8 mouse cellular contexts compared by ENCODE assay signal in the genomic region with DNA sequence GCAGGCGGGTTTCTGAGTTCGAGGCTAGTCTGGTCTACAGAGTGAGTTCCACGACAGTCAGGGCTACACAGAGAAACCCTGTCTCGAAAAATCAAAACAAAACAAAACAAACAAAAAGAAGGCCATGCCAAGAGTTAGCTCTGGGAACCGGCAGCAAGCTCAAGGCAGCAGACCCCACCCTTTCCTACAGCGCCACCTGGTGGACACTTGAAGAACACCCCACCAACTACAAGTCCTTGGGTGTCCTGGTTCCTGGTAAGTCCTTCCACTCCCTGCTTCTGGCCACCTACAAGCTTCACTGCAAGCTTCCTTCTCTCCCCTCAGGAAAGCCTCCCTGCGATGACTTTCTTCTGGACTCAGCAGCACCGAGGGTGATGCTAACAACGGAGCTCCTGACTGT. TPM values are rescaled to one million over a fixed set of nuclear protein-coding genes. Genes with fewer than 3 reads are reported as not detected.
A peak's percentile ranks its signal among the peaks of the same experiment; 100 is the strongest.
DNase-seq lines count a peak whose midpoint lies in the region; ATAC-seq and TF ChIP-seq lines count a peak whose summit lies in the region.
"Had no signal": no experiment of that assay in that cellular context is flagged by ENCODE, and none has a peak within 500 bp of the region (broad histone marks: within the 10 kb centered on the region; RNA-seq: fewer than 3 reads in every experiment).

No protein-coding gene starts in this region.

- no peak for TF ChIP-seq EP300 in ES-Bruce4 (IDR thresholded peaks at IDR 0.05; ENCODE audit: insufficient read depth, low read depth, low read length)

- no peak overlapping the region for H3K4me2 ChIP-seq in heart, embryonic 11.5 days
- H3K4me2 ChIP-seq: limb, embryonic 15.5 days had no signal

- peaks cover 20% of the 10 kb centered on the region for H3K36me3 ChIP-seq in ES-Bruce4 (ENCODE audit: control insufficient read depth, insufficient read depth, low read length, poor library complexity, severe bottlenecking)
- peaks cover 41% of the 10 kb centered on the region for H3K36me3 ChIP-seq in heart, embryonic 11.5 days (ENCODE audit: control insufficient read depth, insufficient read depth, low read length)

- WGBS in heart, embryonic 11.5 days (ENCODE audit: insufficient replicate concordance), result 51% methylated on average over 9 of the region's 9 CpGs

- no peak for TF ChIP-seq POLR2A in ES-Bruce4 (IDR thresholded peaks at IDR 0.05; ENCODE audit: insufficient read depth, low read length)

- DNase-seq in adrenal gland, adult (ENCODE audit: inconsistent age in 2 of 2, low spot score in 1 of 2), result peak; percentile 82 to 93
- peak; percentile 80 for DNase-seq in embryo, embryonic 10 days (ENCODE audit: low spot score)
- peak; percentile 71 to 77 for DNase-seq in layer of hippocampus, adult 18-20 months (ENCODE audit: low spot score in 2 of 2)
- peak; percentile 86 for DNase-seq in lung, postnatal 14 days
- peak; percentile 91 for DNase-seq in skeletal muscle tissue, adult 2 months (ENCODE audit: low read depth, low spot score)

- H3K4me1 ChIP-seq in ES-Bruce4 (ENCODE audit: control insufficient read depth, insufficient read depth, low read length), result no peaks in the 10 kb centered on the region
- no peaks in the 10 kb centered on the region; the same call in 1 of the 2 replicates for H3K4me1 ChIP-seq in heart, embryonic 11.5 days (ENCODE audit: control insufficient read depth, insufficient read depth, low read length)
- H3K4me1 ChIP-seq: limb, embryonic 15.5 days had no signal

- H3K4me3 ChIP-seq in ES-Bruce4 (ENCODE audit: low read depth, low read length), result no peak overlapping the region
- no peak overlapping the region for H3K4me3 ChIP-seq in heart, embryonic 11.5 days (ENCODE audit: low read depth, low read length)
- H3K4me3 ChIP-seq: limb, embryonic 15.5 days had no signal

- no peak overlapping the region for H3K9ac ChIP-seq in ES-Bruce4 (ENCODE audit: low read depth, poor library complexity, severe bottlenecking)
- H3K9ac ChIP-seq in heart, embryonic 11.5 days (ENCODE audit: low read depth, low read length), result 0 out of 2 replicates have a peak overlapping the region, but pooled peaks have one; percentile 22
- H3K9ac ChIP-seq: limb, embryonic 15.5 days had no signal

- TF ChIP-seq CTCF in ES-Bruce4 (IDR thresholded peaks at IDR 0.05; ENCODE audit: low read depth, low read length), result peak; percentile 94

- no peaks in the 10 kb centered on the region for H3K9me3 ChIP-seq in ES-Bruce4 (replicated peaks; ENCODE audit: control insufficient read depth, insufficient read depth, low read length, poor library complexity, severe bottlenecking)
- no peaks in the 10 kb centered on the region for H3K9me3 ChIP-seq in heart, embryonic 11.5 days (replicated peaks; ENCODE audit: control insufficient read depth, low read length)
- H3K9me3 ChIP-seq: limb, embryonic 15.5 days had no signal

- ATAC-seq in heart, embryonic 11.5 days (replicated peaks; ENCODE audit: insufficient number of reproducible peaks, low FRiP score, low TSS enrichment), result no peak

- peak overlapping the region; percentile 21 for H3K27ac ChIP-seq in ES-Bruce4 (ENCODE audit: insufficient read depth, low read length)
- peak overlapping the region; percentile 50; the same call in 1 of the 2 replicates for H3K27ac ChIP-seq in heart, embryonic 11.5 days (ENCODE audit: low read depth, low read length)
- H3K27ac ChIP-seq: limb, embryonic 15.5 days had no signal

- H3K27me3 ChIP-seq in ES-Bruce4 (ENCODE audit: control insufficient read depth, insufficient read depth, low read length, poor library complexity, severe bottlenecking), result no peaks in the 10 kb centered on the region
- no peaks in the 10 kb centered on the region for H3K27me3 ChIP-seq in heart, embryonic 11.5 days (ENCODE audit: control insufficient read depth, insufficient read depth, low read length)
- H3K27me3 ChIP-seq: limb, embryonic 15.5 days had no signal

RNA-seq across cellular contexts. Expression of a gene that starts 12.6 kb away (rescaled TPM):
- 210 and 215 TPM in 2 replicates for polyA plus RNA-seq in ES-Bruce4 (2011; ENCODE audit: insufficient read depth, insufficient read length, low read depth, missing spikeins)
- polyA plus RNA-seq in heart, embryonic 11.5 days (2014; fragmentation: Nextera tagmentation; extraction: Ambion mirVana), result 360 and 371 TPM in 2 replicates
- total RNA-seq in layer of hippocampus, adult 18-20 months (2021), result 100 to 1,000 TPM; 241 to 256 TPM

RNA-seq across cellular contexts. Expression of a gene that starts 12.7 kb away (rescaled TPM):
- polyA plus RNA-seq in ES-Bruce4 (2011; ENCODE audit: insufficient read depth, insufficient read length, low read depth, missing spikeins), result 1.1 and 1.6 TPM in 2 replicates
- 0.11 and 0.29 TPM in 2 replicates for polyA plus RNA-seq in heart, embryonic 11.5 days (2014; fragmentation: Nextera tagmentation; extraction: Ambion mirVana)
- total RNA-seq in layer of hippocampus, adult 18-20 months (2021), result under 1 TPM; 0.82 to 0.89 TPM

RNA-seq across cellular contexts. Expression of a gene that starts 47.9 kb away (rescaled TPM):
- polyA plus RNA-seq in ES-Bruce4 (2011; ENCODE audit: insufficient read depth, insufficient read length, low read depth, missing spikeins), result 44.2 and 44.3 TPM in 2 replicates
- polyA plus RNA-seq in heart, embryonic 11.5 days (2014; fragmentation: Nextera tagmentation; extraction: Ambion mirVana), result 17.0 and 20.7 TPM in 2 replicates
- total RNA-seq in layer of hippocampus, adult 18-20 months (2021), result 10 to 100 TPM; 45.7 to 60.5 TPM
